Mouse (Mus musculus) 3134 (cell line): ENCODE measurements around the gene Pkib.
A peak's percentile ranks its signal among the peaks of the same experiment; 100 is the strongest.

ENCODE experiments used
- DNase-seq: peaks from one replicate; pipeline ENCODE4 v3.0.0-alpha.2; 2011; ENCODE audit warnings: low spot score; ENCODE audit not compliant: insufficient read length; ENCODE audit errors: extremely low read depth

Gene Pkib

GRCm38 (mm10) chr10:57727666-57728065 is 95.9 kb downstream of the Pkib start:
- no peak for DNase-seq

- no peak for DNase-seq
These were observed 99.9 kb downstream of the Pkib start for GRCm38 (mm10) chr10:57731672-57732071.

GRCm38 (mm10) chr10:57740733-57741132 is 109.0 kb downstream of the Pkib start:
- no peak for DNase-seq

- no peak for DNase-seq
These were observed 109.6 kb downstream of the Pkib start for GRCm38 (mm10) chr10:57741351-57741750.

- no peak for DNase-seq
These were observed 111.3 kb downstream of the Pkib start for GRCm38 (mm10) chr10:57743045-57743444.

- peak; percentile 12 for DNase-seq
These were observed 111.8 kb downstream of the Pkib start for GRCm38 (mm10) chr10:57743606-57744016.

- DNase-seq, result no peak
These were observed 112.5 kb downstream of the Pkib start for GRCm38 (mm10) chr10:57744128-57744765.

- DNase-seq, result no peak
These were observed 113.7 kb downstream of the Pkib start for GRCm38 (mm10) chr10:57745452-57745851.

GRCm38 (mm10) chr10:57747127-57747526 is 115.3 kb downstream of the Pkib start:
- no peak for DNase-seq

GRCm38 (mm10) chr10:57753343-57753742 is 121.6 kb downstream of the Pkib start:
- no peak for DNase-seq

- no peak for DNase-seq
These were observed 123.5 kb downstream of the Pkib start for GRCm38 (mm10) chr10:57755201-57755736.

GRCm38 (mm10) chr10:57758999-57759398 is 127.2 kb downstream of the Pkib start:
- no peak for DNase-seq

- no peak for DNase-seq
These were observed 128.9 kb downstream of the Pkib start for GRCm38 (mm10) chr10:57760694-57761093.

- DNase-seq, result no peak
These were observed 131.3 kb downstream of the Pkib start for GRCm38 (mm10) chr10:57763044-57763443.

- DNase-seq, result no peak
These were observed 151.7 kb downstream of the Pkib start for GRCm38 (mm10) chr10:57783289-57784130.

- DNase-seq, result peak; percentile 9
These were observed 152.5 kb downstream of the Pkib start for GRCm38 (mm10) chr10:57784131-57784875.

GRCm38 (mm10) chr10:57784876-57785150 is 153.0 kb downstream of the Pkib start, which contains the start of gene Fabp7:
Gene Fabp7 (plus strand): TSS chr10:57784881.
- DNase-seq, result no peak

GRCm38 (mm10) chr10:57785552-57785951 is 153.8 kb downstream of the Pkib start:
- no peak for DNase-seq
